In the genomic region with DNA sequence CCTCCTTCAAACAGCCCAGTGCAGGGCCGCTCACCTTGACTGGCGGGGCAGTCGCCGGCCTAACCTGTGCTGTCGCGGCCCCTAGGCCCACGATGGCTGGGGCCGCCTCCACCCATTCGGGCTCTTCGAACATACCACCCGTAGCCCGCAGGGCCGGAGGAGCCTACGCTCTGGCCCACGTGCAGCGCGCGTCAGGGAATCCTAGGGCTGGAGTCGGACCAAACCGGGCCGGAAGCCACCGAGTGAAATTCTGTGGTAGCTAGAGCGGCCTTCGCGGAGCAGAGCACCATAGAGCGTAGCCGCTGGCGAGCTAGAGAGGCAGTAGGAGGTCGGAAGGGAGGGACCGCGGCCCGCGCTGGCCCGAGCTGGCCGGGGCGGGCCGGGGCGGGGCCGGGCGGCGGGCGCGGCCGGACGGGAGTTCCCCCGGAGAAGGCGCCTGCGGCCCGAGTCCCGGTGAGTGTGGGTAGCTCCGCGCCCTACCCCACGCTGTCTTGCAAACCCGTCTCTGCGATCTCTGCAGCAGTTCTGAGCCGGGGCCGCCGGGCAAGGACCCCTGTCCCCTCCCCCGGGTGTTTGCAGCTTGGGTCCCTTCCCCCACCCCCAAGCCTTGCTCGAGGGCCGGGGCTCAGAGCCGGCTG, we compare ENCODE assay signal across 7 mouse cellular contexts. TPM values are rescaled to one million over a fixed set of nuclear protein-coding genes. Genes with fewer than 3 reads are reported as not detected.
A peak's percentile ranks its signal among the peaks of the same experiment; 100 is the strongest.
DNase-seq lines count a peak whose midpoint lies in the region; ATAC-seq lines count a peak whose summit lies in the region.

TSS of gene Ilk (plus strand) at position 329 of the 638 bp plus-strand sequence.

- H3K9me3 ChIP-seq in limb, embryonic 10.5 days (replicated peaks): no peaks in the 10 kb centered on the region
- H3K9me3 ChIP-seq in midbrain, embryonic 13.5 days: no peaks in the 10 kb centered on the region

- H3K36me3 ChIP-seq in limb, embryonic 10.5 days: peaks cover 55% of the 10 kb centered on the region
- peaks cover 51% of the 10 kb centered on the region for H3K36me3 ChIP-seq in midbrain, embryonic 13.5 days

- peak; percentile 97 for ATAC-seq in midbrain, embryonic 13.5 days

- H3K4me3 ChIP-seq in limb, embryonic 10.5 days: peak within 1 kb of the TSS; percentile 74
- peak within 1 kb of the TSS; percentile 84 for H3K4me3 ChIP-seq in midbrain, embryonic 13.5 days (replicated peaks)

- WGBS in limb, embryonic 10.5 days: under 1% methylated on average over 62 of the region's 62 CpGs
- WGBS in midbrain, embryonic 13.5 days: under 1% methylated on average over 57 of the region's 62 CpGs

- peak within 1 kb of the TSS; percentile 94 for H3K27ac ChIP-seq in limb, embryonic 10.5 days
- peak within 1 kb of the TSS; percentile 75 for H3K27ac ChIP-seq in midbrain, embryonic 13.5 days

- H3K27me3 ChIP-seq in limb, embryonic 10.5 days (ENCODE audit: low read depth, poor library complexity, severe bottlenecking): no peaks in the 10 kb centered on the region
- no peaks in the 10 kb centered on the region for H3K27me3 ChIP-seq in midbrain, embryonic 13.5 days

- peak; percentile 94 for DNase-seq in adrenal gland, adult 8-10 months
- peak; percentile 88 for DNase-seq in embryo, embryonic 9.5 days (ENCODE audit: extremely low spot score)
- DNase-seq in gonadal fat pad, adult 2 months (ENCODE audit: low read depth): peak; percentile 41
- peak; percentile 95 for DNase-seq in kidney, adult 11 months
- peak; percentile 90 for DNase-seq in limb, embryonic 10.5 days (ENCODE audit: low spot score)
- DNase-seq in spleen, adult 12 weeks (ENCODE audit: low spot score): peak; percentile 83

- H3K9ac ChIP-seq in midbrain, embryonic 13.5 days (replicated peaks): peak within 1 kb of the TSS; percentile 86

- H3K4me2 ChIP-seq in midbrain, embryonic 13.5 days (replicated peaks): peak within 1 kb of the TSS; percentile 84

- peaks cover 33% of the 10 kb centered on the region for H3K4me1 ChIP-seq in limb, embryonic 10.5 days
- H3K4me1 ChIP-seq in midbrain, embryonic 13.5 days (replicated peaks): peaks cover 34% of the 10 kb centered on the region

RNA-seq across cellular contexts. Expression of gene Ilk, which starts in this region (rescaled TPM):
- total RNA-seq in adrenal gland, adult 8-10 months (2022): 100 to 1,000 TPM; 127 to 155 (median 137) TPM
- polyA plus RNA-seq in gonadal fat pad, adult 2 months (2012; rRNA removed): 233 and 256 TPM in 2 replicates
- polyA plus RNA-seq in limb, embryonic 10.5 days (2016; fragmentation: Nextera tagmentation; extraction: Ambion mirVana): 195 and 200 TPM in 2 replicates
- 180 and 198 TPM in 2 replicates for polyA plus RNA-seq in midbrain, embryonic 13.5 days (2015; fragmentation: Nextera tagmentation; extraction: Ambion mirVana)

Comparison
In these comparisons a context has a peak if more than half of its experiments do, and no peak if none do; other contexts are left out.
1. Peak in every context shown above with its lines: DNase-seq, ATAC-seq, H3K4me3 ChIP-seq and H3K27ac ChIP-seq.
2. DNase-seq: peak in every context shown above with its lines; median percentile 95 in kidney, adult 11 months; 94 in adrenal gland, adult 8-10 months; 90 in limb, embryonic 10.5 days; 88 in embryo, embryonic 9.5 days; 83 in spleen, adult 12 weeks; 41 in gonadal fat pad, adult 2 months.